Mouse (Mus musculus): ENCODE measurements at regions not wholly inside any gene's neighbourhood (a gene's known extent, or its start where the extent isn't known, plus 50 kb on each side); places are given as distances from the start of the nearest gene placed in this dataset.

DNA sequence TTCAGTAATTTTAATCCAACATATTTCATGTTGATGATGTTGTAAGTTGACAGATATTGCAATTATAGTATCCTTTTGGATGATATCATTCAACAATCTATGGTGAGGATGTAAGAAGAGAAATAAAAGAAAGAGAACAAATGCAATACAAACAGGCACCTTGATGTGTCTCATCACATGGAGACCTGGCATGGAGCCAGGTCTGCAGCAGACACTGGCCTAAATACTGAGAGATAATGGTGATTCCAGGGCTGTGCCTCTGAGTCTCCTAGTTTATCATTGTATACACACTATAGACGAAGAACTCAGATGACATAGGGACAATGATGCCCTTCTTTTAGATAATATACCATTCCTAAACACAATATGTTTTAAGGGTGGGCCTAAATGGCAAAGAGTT, 1068.5 kb upstream of the Klhl29 start:
- ATAC-seq (ENCODE audit: low TSS enrichment), result no peak

DNA sequence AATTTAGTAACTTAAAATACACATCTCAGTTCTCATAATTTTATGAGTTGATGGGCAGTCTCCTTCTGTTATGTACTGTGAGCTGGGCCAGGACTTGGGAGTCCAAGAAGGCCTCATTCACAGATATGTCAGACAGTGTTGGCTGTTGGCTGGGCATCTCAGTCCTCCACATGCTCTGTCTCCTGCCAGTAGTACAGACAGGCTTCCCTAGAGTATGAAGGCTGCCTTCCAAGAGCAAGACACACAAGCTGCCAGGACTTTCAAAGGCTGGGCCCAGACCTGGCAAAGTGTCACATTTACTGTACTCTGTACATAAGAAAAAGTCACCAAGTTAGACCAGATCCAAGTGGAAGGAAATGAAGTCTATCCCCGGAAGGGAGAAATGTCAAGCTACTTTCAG, 1042.3 kb upstream of the Klhl29 start:
- ATAC-seq (ENCODE audit: low TSS enrichment), result peak; percentile 50; the same call in 1 of the 2 replicates

DNA sequence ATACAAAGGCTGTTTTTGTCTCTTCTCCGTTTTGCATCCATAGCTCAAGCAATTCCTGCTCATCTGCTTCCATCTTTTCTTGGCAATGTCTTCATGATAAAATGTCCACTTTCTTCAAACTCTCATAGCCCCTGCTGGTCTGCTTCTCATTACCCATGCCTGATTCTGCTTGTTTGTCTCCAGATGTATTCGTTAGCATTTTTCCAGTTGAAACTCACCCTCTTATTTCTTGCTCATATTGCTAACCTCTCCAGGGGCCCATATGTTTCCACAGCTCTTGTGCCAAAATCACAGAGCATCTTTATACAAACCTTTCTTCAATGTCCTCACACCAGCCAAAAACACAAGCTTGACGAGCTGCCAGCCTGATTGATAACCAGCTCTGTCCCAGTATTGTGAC, 1025.1 kb upstream of the Klhl29 start:
- no peak for ATAC-seq (ENCODE audit: low TSS enrichment)

DNA sequence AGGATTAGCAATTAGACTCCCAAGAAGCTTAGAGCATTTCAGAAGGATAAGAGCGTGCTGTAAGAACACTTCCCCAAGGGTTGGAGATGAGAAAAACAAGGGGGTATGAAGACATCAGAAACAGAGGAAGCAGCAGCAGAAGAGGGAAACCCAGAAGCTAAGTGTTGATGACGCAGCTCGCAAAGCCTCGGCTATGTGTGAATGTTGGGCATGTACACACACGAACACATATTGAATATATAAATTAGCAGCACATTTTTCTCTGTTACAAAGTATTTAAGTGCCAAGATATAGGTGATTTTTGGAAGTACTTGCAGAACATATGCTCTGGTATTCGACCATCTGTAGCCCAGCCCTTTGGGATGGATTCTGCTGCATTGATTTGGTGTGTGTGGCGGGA, 1006.4 kb upstream of the Klhl29 start:
- peak; percentile 72; the same call in 1 of the 2 replicates for ATAC-seq (ENCODE audit: low TSS enrichment)

DNA sequence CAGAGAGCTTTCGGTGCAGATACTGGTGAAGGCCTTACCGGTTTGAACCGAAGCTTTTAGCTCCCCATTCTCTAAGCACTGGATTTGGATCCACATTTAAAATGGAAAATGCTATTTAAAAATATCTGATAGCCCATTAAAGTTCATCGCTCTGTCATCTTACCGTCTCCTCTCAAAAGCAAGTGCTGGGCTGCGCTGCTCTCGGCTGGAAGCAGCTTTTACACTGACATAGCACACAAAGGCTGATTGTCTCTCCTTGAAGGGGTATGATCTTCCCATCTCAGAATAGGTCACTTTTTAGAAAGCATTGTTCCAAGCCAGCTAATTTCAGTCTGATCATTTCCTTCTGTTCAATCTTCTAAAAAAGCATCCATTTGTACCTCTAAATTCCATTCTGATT, 992.1 kb upstream of the Klhl29 start:
- no peak for ATAC-seq (ENCODE audit: low TSS enrichment)

Measured in frontal cortex, adult (tissue).